Comparison of ENCODE assay signal across 9 mouse cellular contexts in the genomic region with DNA sequence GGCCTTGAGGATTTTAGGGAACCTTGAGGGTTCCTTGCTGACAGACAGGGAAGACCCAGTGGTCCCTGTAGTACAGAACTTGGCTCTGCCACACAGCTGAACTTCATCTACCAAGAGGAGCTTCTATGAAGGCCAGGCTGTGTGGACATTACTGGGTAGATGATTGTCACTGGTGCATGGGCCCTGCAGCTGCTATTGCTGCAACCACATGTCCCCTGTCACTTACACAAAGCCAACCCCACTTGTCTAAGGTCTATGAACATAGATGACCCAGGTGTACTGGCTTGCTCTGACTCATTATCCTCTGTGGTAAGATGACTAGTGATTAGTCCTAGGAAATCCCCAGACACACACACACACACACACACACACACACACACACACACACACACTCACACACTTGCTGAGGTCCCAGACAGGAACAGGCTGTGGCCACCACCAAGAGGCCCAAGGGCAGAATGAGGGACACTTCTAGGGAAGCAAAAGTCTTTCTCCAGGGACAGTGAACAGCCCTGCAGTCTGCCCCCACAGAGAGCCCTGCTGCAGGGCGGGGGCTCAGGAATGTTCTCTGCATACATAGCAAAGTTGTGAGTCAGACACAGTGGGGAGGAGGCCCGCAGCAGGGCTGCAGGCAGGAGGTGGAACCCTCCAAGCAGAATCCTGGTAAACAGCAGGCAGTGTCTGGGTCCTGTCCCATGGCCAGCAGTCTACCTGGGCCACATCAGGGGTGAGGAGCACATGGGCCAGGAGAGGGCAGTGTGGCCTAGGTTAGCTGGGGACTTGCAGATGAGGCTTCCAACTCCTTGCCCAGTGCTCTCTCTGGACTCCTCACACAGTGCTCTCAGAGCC. TPM values are rescaled to one million over a fixed set of nuclear protein-coding genes. Genes with fewer than 3 reads are reported as not detected.
DNase-seq lines count a peak whose midpoint lies in the region; ATAC-seq and TF ChIP-seq lines count a peak whose summit lies in the region.
"Had no signal": no experiment of that assay in that cellular context is flagged by ENCODE, and none has a peak within 500 bp of the region (broad histone marks: within the 10 kb centered on the region; RNA-seq: fewer than 3 reads in every experiment).

No protein-coding gene starts in this region.

- peak; percentile 49; the same call in 1 of the 2 replicates for ATAC-seq in midbrain, embryonic 13.5 days
- ATAC-seq in midbrain, embryonic 16.5 days = no peak
- peak; percentile 91 for ATAC-seq in intestine, postnatal 0 days
- ATAC-seq in liver, embryonic 13.5 days (ENCODE audit: low read depth) = peak; percentile 54; the same call in 1 of the 2 replicates
- peak; percentile 92 for ATAC-seq in stomach, embryonic 16.5 days (ENCODE audit: insufficient read depth, low FRiP score)

- peak; percentile 54 for DNase-seq in adrenal gland, postnatal 10 days
- DNase-seq in gastrocnemius, postnatal 10 days = peak; percentile 34
- no peak for DNase-seq in liver, embryonic 13.5 days
- no peak for DNase-seq in spleen, adult 18-20 months

- H3K4me3 ChIP-seq in midbrain, embryonic 13.5 days (replicated peaks) = no peak overlapping the region
- H3K4me3 ChIP-seq in midbrain, embryonic 16.5 days (ENCODE audit: low read depth, low read length) = no peak overlapping the region
- H3K4me3 ChIP-seq in intestine, postnatal 0 days (ENCODE audit: low read depth, low read length) = no peak overlapping the region
- no peak overlapping the region for H3K4me3 ChIP-seq in liver, embryonic 13.5 days (replicated peaks)
- no peak overlapping the region for H3K4me3 ChIP-seq in stomach, embryonic 16.5 days (replicated peaks; ENCODE audit: low read length)

- peak; percentile 73 for TF ChIP-seq CTCF in intestine, postnatal 0 days (IDR thresholded peaks at IDR 0.05; ENCODE audit: low read depth)

- H3K4me1 ChIP-seq in midbrain, embryonic 13.5 days (replicated peaks) = 0 out of 2 replicates have a peak, but pooled peaks cover 2% of the 10 kb centered on the region
- H3K4me1 ChIP-seq in midbrain, embryonic 16.5 days (ENCODE audit: control insufficient read depth, insufficient read depth, low read length) = no peaks in the 10 kb centered on the region
- H3K4me1 ChIP-seq in intestine, postnatal 0 days (replicated peaks; ENCODE audit: control insufficient read depth, insufficient read depth, low read length) = peaks cover 5% of the 10 kb centered on the region
- H3K4me1 ChIP-seq in liver, embryonic 13.5 days (replicated peaks) = 0 out of 2 replicates have a peak, but pooled peaks cover 3% of the 10 kb centered on the region
- peaks cover 19% of the 10 kb centered on the region for H3K4me1 ChIP-seq in stomach, embryonic 16.5 days (ENCODE audit: control insufficient read depth, insufficient read depth, low read length)

- H3K4me2 ChIP-seq in midbrain, embryonic 13.5 days (replicated peaks) = no peak overlapping the region
- no peak overlapping the region for H3K4me2 ChIP-seq in midbrain, embryonic 16.5 days (ENCODE audit: low read length)
- H3K4me2 ChIP-seq in intestine, postnatal 0 days (replicated peaks; ENCODE audit: low read depth) = no peak overlapping the region
- H3K4me2 ChIP-seq in liver, embryonic 13.5 days = no peak overlapping the region
- H3K4me2 ChIP-seq in stomach, embryonic 16.5 days (ENCODE audit: low read depth, low read length) = 0 out of 2 replicates have a peak overlapping the region, but pooled peaks have one; percentile 22

- no peaks in the 10 kb centered on the region for H3K36me3 ChIP-seq in midbrain, embryonic 13.5 days
- no peaks in the 10 kb centered on the region for H3K36me3 ChIP-seq in midbrain, embryonic 16.5 days (ENCODE audit: control insufficient read depth, insufficient read depth, low read length)
- no peaks in the 10 kb centered on the region for H3K36me3 ChIP-seq in intestine, postnatal 0 days (ENCODE audit: control insufficient read depth, insufficient read depth)
- no peaks in the 10 kb centered on the region for H3K36me3 ChIP-seq in liver, embryonic 13.5 days
- no peaks in the 10 kb centered on the region for H3K36me3 ChIP-seq in stomach, embryonic 16.5 days (ENCODE audit: control insufficient read depth, insufficient read depth, low read length)

- H3K9me3 ChIP-seq in midbrain, embryonic 13.5 days = no peaks in the 10 kb centered on the region; the same call in 1 of the 2 replicates
- no peaks in the 10 kb centered on the region for H3K9me3 ChIP-seq in midbrain, embryonic 16.5 days (replicated peaks; ENCODE audit: control insufficient read depth, low read length, poor library complexity, severe bottlenecking)
- H3K9me3 ChIP-seq in intestine, postnatal 0 days (ENCODE audit: control insufficient read depth) = no peaks in the 10 kb centered on the region
- H3K9me3 ChIP-seq in liver, embryonic 13.5 days (replicated peaks) = no peaks in the 10 kb centered on the region
- no peaks in the 10 kb centered on the region for H3K9me3 ChIP-seq in stomach, embryonic 16.5 days (replicated peaks; ENCODE audit: control insufficient read depth, low read length)

- no peaks in the 10 kb centered on the region for H3K27me3 ChIP-seq in midbrain, embryonic 13.5 days
- H3K27me3 ChIP-seq in midbrain, embryonic 16.5 days (ENCODE audit: control insufficient read depth, insufficient read depth, low read depth, low read length) = no peaks in the 10 kb centered on the region
- no peaks in the 10 kb centered on the region for H3K27me3 ChIP-seq in intestine, postnatal 0 days (replicated peaks; ENCODE audit: control insufficient read depth, insufficient read depth, low read length)
- no peaks in the 10 kb centered on the region for H3K27me3 ChIP-seq in liver, embryonic 13.5 days
- no peaks in the 10 kb centered on the region for H3K27me3 ChIP-seq in stomach, embryonic 16.5 days (ENCODE audit: control insufficient read depth, insufficient read depth, low read length)

- H3K9ac ChIP-seq in midbrain, embryonic 13.5 days (replicated peaks) = no peak overlapping the region
- no peak overlapping the region for H3K9ac ChIP-seq in midbrain, embryonic 16.5 days (ENCODE audit: low read depth, low read length)
- H3K9ac ChIP-seq in intestine, postnatal 0 days (ENCODE audit: low read depth, low read length) = no peak overlapping the region
- H3K9ac ChIP-seq in liver, embryonic 13.5 days = no peak overlapping the region
- H3K9ac ChIP-seq in stomach, embryonic 16.5 days (ENCODE audit: low read length) = peak overlapping the region; percentile 35; the same call in 1 of the 2 replicates

- WGBS in midbrain, embryonic 13.5 days = 41% methylated on average over 2 of the region's 2 CpGs
- WGBS in midbrain, embryonic 16.5 days = 40% methylated on average over 2 of the region's 2 CpGs
- WGBS in intestine, postnatal 0 days = 8% methylated on average over 2 of the region's 2 CpGs
- WGBS in liver, embryonic 13.5 days (ENCODE audit: insufficient replicate concordance) = 19% methylated on average over 2 of the region's 2 CpGs
- WGBS in stomach, embryonic 16.5 days = 5% methylated on average over 2 of the region's 2 CpGs

- H3K27ac ChIP-seq in midbrain, embryonic 13.5 days = no peak overlapping the region
- no peak overlapping the region for H3K27ac ChIP-seq in midbrain, embryonic 16.5 days (ENCODE audit: low read length)
- H3K27ac ChIP-seq in intestine, postnatal 0 days (ENCODE audit: low read depth, low read length) = peak overlapping the region; percentile 46; the same call in 1 of the 2 replicates
- no peak overlapping the region for H3K27ac ChIP-seq in liver, embryonic 13.5 days
- H3K27ac ChIP-seq in stomach, embryonic 16.5 days (ENCODE audit: low read length) = peak overlapping the region; percentile 91

RNA-seq across cellular contexts. Expression of gene 1810010D01Rik, which starts 14.1 kb away (rescaled TPM):
- polyA plus RNA-seq in midbrain, embryonic 13.5 days (2015; fragmentation: Nextera tagmentation; extraction: Ambion mirVana) = 0.34 TPM in 1 of 2 replicates, not detected in the other
- 0.36 TPM in 1 of 2 replicates, not detected in the other for polyA plus RNA-seq in midbrain, embryonic 16.5 days (2015; fragmentation: Nextera tagmentation; extraction: Ambion mirVana)
- under 1 TPM in 1 of 2 experiments, not detected in 1; 0.58 TPM for total RNA-seq in adrenal gland, postnatal 10 days (2021)
- under 1 TPM in 1 of 2 experiments, not detected in 1; 0.61 TPM for total RNA-seq in gastrocnemius, postnatal 10 days (2021)
- polyA plus RNA-seq in intestine, postnatal 0 days (2015; fragmentation: Nextera tagmentation; extraction: Ambion mirVana) = 0.33 and 0.86 TPM in 2 replicates
- polyA plus RNA-seq in liver, embryonic 13.5 days (2015; fragmentation: Nextera tagmentation; extraction: Ambion mirVana) = 0.23 and 0.34 TPM in 2 replicates
- polyA plus RNA-seq in stomach, embryonic 16.5 days (2015; fragmentation: Nextera tagmentation; extraction: Ambion mirVana) = 1.5 and 2.2 TPM in 2 replicates
- polyA plus RNA-seq: neural tube, embryonic 11.5 days had no signal

Comparison
In these comparisons a context has a peak if more than half of its experiments do, and no peak if none do; other contexts are left out.
1. H3K27ac ChIP-seq: peak in intestine, postnatal 0 days (single experiment) and stomach, embryonic 16.5 days (single experiment); none in midbrain, embryonic 13.5 days (single experiment), midbrain, embryonic 16.5 days (single experiment) and liver, embryonic 13.5 days (single experiment).
2. DNase-seq: peak in adrenal gland, postnatal 10 days (single experiment) and gastrocnemius, postnatal 10 days (single experiment); none in liver, embryonic 13.5 days (single experiment) and spleen, adult 18-20 months (0 of 2).